Mouse (Mus musculus) liver, embryonic 14.5 days (tissue): ENCODE measurements around the gene Ankle1. TPM values are rescaled to one million over a fixed set of nuclear protein-coding genes. Genes with fewer than 3 reads are reported as not detected.

Source experiments
- ATAC-seq: fragments of 200-750 bp; cut with Nextera tagmentation; 2 replicates; pipeline ENCODE4 v1.8.0; 2017; ENCODE audit warnings: moderate number of reproducible peaks, mild to moderate bottlenecking, moderate library complexity; ENCODE audit not compliant: insufficient read depth
- DNase-seq, 3 experiments: peaks; one replicate each; pipeline ENCODE4 v3.0.0-alpha.2; 2012 to 2013; ENCODE audit warnings: low read depth in 3 of 3, low spot score in 3 of 3
- H3K27ac ChIP-seq: fragments of 300-500 bp; sonication (generic); 2 replicates; pipeline ENCODE4 v1.5.1; 2014; ENCODE audit warnings: moderate library complexity, mild to moderate bottlenecking, control low read depth, inconsistent platforms
- H3K27me3 ChIP-seq: fragments of 300-500 bp; sonication (generic); 2 replicates; pipeline ENCODE4 v1.6.1; 2014; ENCODE audit warnings: mild to moderate bottlenecking, low read length, moderate library complexity; ENCODE audit not compliant: control insufficient read depth, insufficient read depth
- H3K36me3 ChIP-seq: fragments of 300-500 bp; sonication (generic); replicated peaks from 2 replicates; pipeline ENCODE4 v1.6.1; 2014; ENCODE audit warnings: low read depth; ENCODE audit not compliant: control insufficient read depth, insufficient read depth
- H3K4me1 ChIP-seq, 2 experiments: fragments of 200-500 bp in 1 of 2; fragments of 300-500 bp in 1 of 2; sonication (generic) in 1 of 2; replicated peaks; 2 replicates each; pipeline ENCODE4 v1.6.1; 2012 to 2014; ENCODE audit warnings: antibody characterized with exemption in 1 of 2, inconsistent platforms in 1 of 2, low read length in 1 of 2; ENCODE audit not compliant: control insufficient read depth in 2 of 2, insufficient read depth in 2 of 2
- H3K4me2 ChIP-seq: fragments of 300-500 bp; sonication (generic); 2 replicates; pipeline ENCODE4 v1.6.1; 2014; ENCODE audit warnings: low read depth, mild to moderate bottlenecking, control low read depth, moderate library complexity
- H3K4me3 ChIP-seq, 2 experiments: fragments of 200-500 bp in 1 of 2; fragments of 300-500 bp in 1 of 2; sonication (generic) in 1 of 2; 2 replicates each; pipeline ENCODE4 v1.5.1; 2012 to 2014; ENCODE audit warnings: low read depth in 2 of 2, low read length in 2 of 2, mild to moderate bottlenecking in 2 of 2, control low read depth in 1 of 2, inconsistent platforms in 1 of 2, moderate library complexity in 1 of 2; ENCODE audit not compliant: insufficient read depth in 1 of 2
- H3K9ac ChIP-seq: fragments of 300-500 bp; sonication (generic); replicated peaks from 2 replicates; pipeline ENCODE4 v1.6.1; 2014; ENCODE audit warnings: mild to moderate bottlenecking, control low read depth, moderate library complexity
- H3K9me3 ChIP-seq: fragments of 300-500 bp; sonication (generic); 2 replicates; pipeline ENCODE4 v1.6.1; 2016; ENCODE audit warnings: low read length, mixed read lengths; ENCODE audit not compliant: control insufficient read depth
- CTCF ChIP-seq: IDR thresholded peaks from 2 replicates; pipeline ENCODE4 v1.5.1; 2016; ENCODE audit warnings: antibody characterized with exemption, low read depth, control low read depth
- EP300 ChIP-seq: IDR thresholded peaks from 2 replicates; pipeline ENCODE4 v1.6.1; 2016; ENCODE audit warnings: antibody characterized with exemption, low read depth
- WGBS: fragments of 180-500 bp; shearing (Covaris S2); extraction: QIAGEN DNeasy Blood & Tissue Kit; methylation state at CpG from one replicate; pipeline ENCODE4 v1.1.7; 2014; ENCODE audit not compliant: insufficient replicate concordance; 5-methylcytosine and 5-hydroxymethylcytosine counted together
- polyA plus RNA-seq, 2 experiments: library from polyadenylated mRNA; depleted of rRNA in 1 of 2; stranded (reverse) in 1 of 2; unstranded in 1 of 2; fragments of >200 nt; fragmentation: Nextera tagmentation in 1 of 2; extraction: Ambion mirVana in 1 of 2; gene quantifications; 2 replicates each; pipeline versions ENCODE4 v1.2.1 to v1.2.3; 2012 to 2014

The Ankle1 gene
- polyA plus RNA-seq, 2 experiments: 17.8 to 58.0 TPM

DNA sequence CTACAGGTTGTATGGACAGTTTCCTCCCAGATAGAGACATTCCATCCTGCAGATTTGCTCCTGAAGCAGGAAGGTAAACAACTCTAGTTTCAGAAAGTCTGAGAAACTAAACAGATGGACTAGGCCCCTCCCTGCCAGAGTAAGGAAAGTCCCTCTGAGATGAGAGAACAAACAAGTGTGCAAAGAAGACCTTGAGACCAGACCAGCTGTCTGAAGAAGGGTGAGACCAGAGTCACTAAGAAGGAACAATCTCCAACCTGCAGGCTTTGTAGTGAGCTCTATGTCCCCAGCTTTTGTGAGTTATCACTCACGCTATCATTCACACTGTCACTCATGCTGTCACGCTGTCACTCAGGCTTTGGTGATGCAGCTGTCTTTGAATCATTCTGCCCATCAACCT, 14.1 kb upstream of the Ankle1 start:
- 76% methylated on average over 2 of the region's 2 CpGs for WGBS
- no peak for TF ChIP-seq CTCF
- TF ChIP-seq EP300: no peak
- H3K4me3 ChIP-seq: no peak overlapping the region
- H3K27me3 ChIP-seq: no peaks in the 10 kb centered on the region
- no peak for ATAC-seq
- H3K4me2 ChIP-seq: no peak overlapping the region
- H3K9ac ChIP-seq: no peak overlapping the region
- H3K9me3 ChIP-seq: no peaks in the 10 kb centered on the region
- H3K27ac ChIP-seq: no peak overlapping the region
- H3K36me3 ChIP-seq: no peaks in the 10 kb centered on the region
- DNase-seq: no peak
- peaks cover 0 to 6% of the 10 kb centered on the region in 2 experiments; a peak in 2 of 4 replicates for H3K4me1 ChIP-seq

DNA sequence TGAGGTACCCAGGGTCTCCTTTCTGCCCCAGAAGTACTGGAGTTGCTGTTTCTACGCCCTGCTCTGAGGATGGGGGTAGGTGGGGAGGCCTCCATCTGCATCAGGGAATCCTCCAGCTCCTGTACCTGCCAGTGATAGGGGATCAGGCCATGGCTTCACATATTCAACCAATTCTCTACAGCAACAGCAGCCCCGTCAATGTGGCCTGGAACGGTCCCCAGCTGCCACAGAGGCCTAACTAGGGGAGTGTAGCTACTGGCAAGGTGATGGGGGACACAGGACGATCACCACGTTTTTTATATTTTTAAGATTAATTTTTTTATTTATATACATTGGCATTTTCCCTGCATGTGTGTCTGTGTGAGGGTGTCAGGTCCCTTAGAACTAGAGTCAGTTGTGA, 13.4 kb upstream of the Ankle1 start:
- WGBS: 56% methylated on average over 5 of the region's 5 CpGs
- Histone ChIP-seq H3K27me3 (no peaks in the 10 kb centered on the region), H3K4me1 (peaks cover 2 to 8% of the 10 kb centered on the region in 2 experiments), H3K9me3 (no peaks in the 10 kb centered on the region), H3K36me3 (no peaks in the 10 kb centered on the region), H3K4me2 (no peak overlapping the region), H3K27ac (no peak overlapping the region), H3K9ac (no peak overlapping the region), H3K4me3 (no peak overlapping the region)
- TF ChIP-seq CTCF (no peak), EP300 (no peak)
- no peak for ATAC-seq
- DNase-seq: no peak

DNA sequence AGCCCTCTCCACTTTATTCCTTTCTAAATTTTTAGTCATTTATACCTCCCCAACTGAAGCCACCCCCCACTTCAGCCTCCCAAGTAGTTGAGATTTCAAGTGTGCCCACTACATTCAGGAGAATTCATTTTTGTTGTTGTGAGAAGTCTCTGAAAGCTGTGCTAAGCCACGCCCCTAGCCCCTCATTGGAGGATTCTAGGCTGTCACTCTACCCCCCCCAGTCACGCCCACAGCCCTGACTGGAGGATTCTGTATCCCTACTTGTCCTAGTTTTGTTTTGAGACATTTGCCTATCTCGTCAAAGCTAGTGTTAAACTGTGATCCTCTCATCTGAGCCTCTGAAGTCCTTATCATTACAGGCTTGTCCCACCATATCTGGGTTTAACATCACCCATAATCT, 12.9 kb upstream of the Ankle1 start:
- H3K9me3 ChIP-seq: no peaks in the 10 kb centered on the region
- no peak for DNase-seq
- H3K4me2 ChIP-seq: peak overlapping the region; percentile 0; the same call in 1 of the 2 replicates
- H3K27ac ChIP-seq: no peak overlapping the region
- no peak for ATAC-seq
- no peaks in the 10 kb centered on the region for H3K27me3 ChIP-seq
- H3K4me3 ChIP-seq: peak overlapping the region in 1 of 2 experiments; percentile 16; a peak in 1 of 4 replicates
- WGBS: 7% methylated on average over 3 of the region's 3 CpGs
- TF ChIP-seq EP300: no peak
- TF ChIP-seq CTCF: no peak
- no peak overlapping the region for H3K9ac ChIP-seq
- H3K36me3 ChIP-seq: no peaks in the 10 kb centered on the region
- peaks cover 6 to 11% of the 10 kb centered on the region in 2 experiments for H3K4me1 ChIP-seq

DNA sequence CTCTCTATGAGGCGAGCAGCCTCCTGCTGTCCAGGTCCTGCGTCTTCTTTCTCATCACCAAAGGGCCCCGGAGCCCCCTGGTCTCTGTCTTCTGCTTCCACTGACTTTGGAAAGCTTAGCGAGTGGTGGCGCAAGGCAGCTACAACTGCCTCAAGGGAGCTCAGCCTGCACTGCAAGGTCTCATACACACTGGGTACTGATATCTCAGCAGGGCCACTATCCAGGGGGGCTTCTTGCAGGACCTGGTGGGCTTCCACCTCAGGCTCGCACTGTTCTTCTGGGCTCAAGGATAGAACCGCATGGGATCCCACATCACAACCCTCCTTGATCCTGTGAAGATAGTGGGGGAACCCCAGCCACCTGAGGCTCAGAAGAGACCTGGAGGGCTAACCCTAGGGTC, 11.3 kb upstream of the Ankle1 start:
- Histone ChIP-seq H3K9ac (no peak overlapping the region), H3K4me1 (peaks cover 6 to 11% of the 10 kb centered on the region in 2 experiments), H3K4me3 (no peak overlapping the region), H3K9me3 (no peaks in the 10 kb centered on the region), H3K4me2 (peak overlapping the region; percentile 8; the same call in 1 of the 2 replicates), H3K27ac (no peak overlapping the region), H3K27me3 (no peaks in the 10 kb centered on the region), H3K36me3 (peaks cover 2% of the 10 kb centered on the region; the same call in 1 of the 2 replicates)
- DNase-seq: no peak
- 67% methylated on average over 7 of the region's 7 CpGs for WGBS
- TF ChIP-seq EP300: no peak
- no peak for TF ChIP-seq CTCF
- ATAC-seq: no peak

DNA sequence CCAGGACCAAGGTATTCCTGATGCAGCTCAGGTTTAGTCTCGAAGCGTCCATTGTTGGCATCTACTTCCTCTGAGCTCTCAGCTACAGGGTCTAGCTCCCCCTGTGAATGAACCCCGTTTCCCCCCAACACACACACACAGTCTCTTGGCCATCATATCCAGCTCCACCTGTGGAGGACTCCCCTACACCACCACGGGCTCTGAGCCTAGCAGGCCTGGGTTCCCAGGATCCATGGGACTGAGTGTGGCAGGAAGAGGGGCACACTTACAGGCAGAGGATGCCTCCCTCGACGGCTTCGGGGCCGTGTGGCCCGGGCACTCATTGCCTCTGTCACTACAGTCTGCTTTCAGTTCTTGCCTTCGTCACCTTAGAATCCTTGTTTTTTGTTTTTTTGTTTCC, 10.7 kb upstream of the Ankle1 start:
- H3K9ac ChIP-seq: no peak overlapping the region

More for the DNA sequence above, 10.7 kb upstream of the Ankle1 start:
- H3K9me3 ChIP-seq: no peaks in the 10 kb centered on the region
- 70% methylated on average over 10 of the region's 10 CpGs for WGBS
- TF ChIP-seq EP300 (no peak), CTCF (no peak)
- no peak overlapping the region for H3K27ac ChIP-seq
- H3K4me3 ChIP-seq: no peak overlapping the region
- H3K36me3 ChIP-seq: peaks cover 2% of the 10 kb centered on the region; the same call in 1 of the 2 replicates
- ATAC-seq: no peak
- no peaks in the 10 kb centered on the region for H3K27me3 ChIP-seq
- no peak for DNase-seq
- no peak overlapping the region; the same call in 1 of the 2 replicates for H3K4me2 ChIP-seq
- H3K4me1 ChIP-seq: peaks cover 6 to 11% of the 10 kb centered on the region in 2 experiments
